Mouse (Mus musculus) thymus, postnatal 36 days (tissue): ENCODE data around the gene Atp5mpl.
"Not testable (repeated sequence)": the region's sequence is repeated elsewhere in the genome, so short reads cannot be mapped to it uniquely, and the experiment has no call there.

Experiments
- DNase-seq, 2 experiments: peaks; one replicate each; pipeline ENCODE4 v3.0.0; 2022; ENCODE audit warnings: mixed read lengths in 2 of 2

Atp5mpl gene

GRCm38 (mm10) chr12:111945765-111946655 lies 20.8 kb downstream of the Atp5mpl start:
- not testable (repeated sequence) for DNase-seq

GRCm38 (mm10) chr12:111945115-111945514 lies 21.7 kb downstream of the Atp5mpl start:
- DNase-seq = no peak

- not testable (repeated sequence) for DNase-seq
Measured at GRCm38 (mm10) chr12:111944065-111944987, 22.5 kb downstream of the Atp5mpl start.

GRCm38 (mm10) chr12:111943421-111944064 lies 23.2 kb downstream of the Atp5mpl start:
- DNase-seq = no peak

- no peak for DNase-seq
Measured at GRCm38 (mm10) chr12:111938623-111939177, 28.1 kb downstream of the Atp5mpl start.

- DNase-seq = no peak
Measured at GRCm38 (mm10) chr12:111936706-111937550, 29.8 kb downstream of the Atp5mpl start.

GRCm38 (mm10) chr12:111933971-111934370 lies 32.8 kb downstream of the Atp5mpl start:
- DNase-seq = no peak

- DNase-seq = no peak
Measured at GRCm38 (mm10) chr12:111933032-111933704, 33.6 kb downstream of the Atp5mpl start.

- DNase-seq = no peak
Measured at GRCm38 (mm10) chr12:111932513-111932912, 34.3 kb downstream of the Atp5mpl start.

- DNase-seq = no peak
Measured at GRCm38 (mm10) chr12:111931411-111932025, 35.3 kb downstream of the Atp5mpl start.

GRCm38 (mm10) chr12:111928411-111928966 lies 38.3 kb downstream of the Atp5mpl start:
- no peak for DNase-seq

GRCm38 (mm10) chr12:111927338-111927737 lies 39.4 kb downstream of the Atp5mpl start:
- no peak for DNase-seq

GRCm38 (mm10) chr12:111923117-111923516 lies 43.7 kb downstream of the Atp5mpl start:
- DNase-seq = no peak

GRCm38 (mm10) chr12:111920046-111920445 lies 46.7 kb downstream of the Atp5mpl start:
- DNase-seq = no peak

GRCm38 (mm10) chr12:111916514-111917217 lies 50.1 kb downstream of the Atp5mpl start:
- DNase-seq = no peak

- DNase-seq = no peak
Measured at GRCm38 (mm10) chr12:111915781-111916180, 51.0 kb downstream of the Atp5mpl start.

- DNase-seq = peak; percentile 37 to 59
Measured at GRCm38 (mm10) chr12:111914031-111914430, 52.7 kb downstream of the Atp5mpl start.

GRCm38 (mm10) chr12:111912802-111913201 lies 54.0 kb downstream of the Atp5mpl start:
- no peak for DNase-seq

- no peak for DNase-seq
Measured at GRCm38 (mm10) chr12:111911796-111912195, 55.0 kb downstream of the Atp5mpl start.
